Mouse (Mus musculus) liver (tissue): ENCODE data around the gene Sstr1.

Source experiments
- DNase-seq: peaks from one replicate; pipeline ENCODE4 v3.0.0-alpha.2; 2020; ENCODE audit warnings: mixed read lengths

Sstr1 gene

DNA sequence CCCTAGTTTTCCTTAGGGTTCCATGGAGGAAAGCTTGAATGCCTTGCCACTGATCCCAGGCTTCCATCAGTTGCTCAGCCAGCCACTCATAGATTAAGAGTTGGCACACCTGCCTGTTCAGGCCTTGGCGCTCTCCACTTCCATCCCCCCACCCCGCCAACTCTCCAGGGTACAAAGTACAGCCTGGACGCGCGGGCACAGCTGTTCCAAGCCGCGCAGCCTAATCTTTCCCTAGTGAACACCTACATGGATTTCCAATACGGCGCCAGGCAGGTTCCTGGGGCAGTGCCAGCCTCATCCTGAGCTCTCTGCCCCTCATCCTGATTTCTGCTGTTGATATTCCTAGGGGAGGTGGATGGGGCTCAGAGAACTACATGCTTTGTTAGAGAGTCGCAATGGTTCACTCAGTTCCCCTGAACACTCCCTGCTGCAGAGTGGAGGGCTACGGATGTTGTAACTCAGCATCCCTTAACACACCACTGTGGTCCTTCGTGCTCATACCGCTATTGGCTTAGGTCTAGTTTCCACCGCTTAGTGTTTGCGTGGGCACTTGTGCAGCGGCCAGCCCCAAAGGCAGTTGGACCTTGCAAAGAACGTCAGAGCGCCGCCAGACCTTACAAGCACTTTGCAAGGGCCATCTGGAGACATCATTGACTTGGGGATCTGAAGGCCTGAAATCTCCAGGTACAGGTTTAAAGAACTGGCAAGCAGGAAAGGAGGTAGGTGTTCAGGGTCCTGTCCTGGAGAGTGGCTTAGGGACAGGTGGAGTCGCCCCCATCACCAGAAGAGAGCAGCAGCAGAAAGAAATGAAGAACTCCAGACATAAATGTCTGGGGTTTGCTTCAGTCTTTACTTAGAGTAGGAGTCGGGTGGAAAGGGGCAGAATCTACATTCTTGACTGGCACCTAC is at the start of gene Sstr1:
TSS of gene Sstr1 (plus strand) at position 610 of the 909 bp plus-strand sequence.
- DNase-seq: no peak

DNA sequence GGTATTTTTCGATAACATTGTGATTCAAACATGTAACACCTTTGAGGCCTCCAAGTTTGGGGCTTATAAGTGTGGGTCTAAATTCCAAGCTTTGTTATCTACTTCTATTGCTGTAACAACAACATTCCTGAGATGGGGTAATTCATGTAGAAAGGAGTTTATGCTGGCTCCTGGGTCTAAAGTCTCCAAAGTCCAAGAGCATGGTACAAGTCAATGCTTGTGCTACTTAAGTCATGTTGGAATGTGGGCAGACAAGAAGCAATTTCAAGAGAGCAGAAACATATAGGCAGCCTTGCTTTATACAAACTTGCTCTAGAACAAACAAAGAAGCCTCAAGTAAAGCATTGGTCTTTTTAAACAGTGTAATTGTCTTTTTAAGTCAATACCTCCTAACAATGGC is 12.8 kb upstream of the Sstr1 start:
- no peak for DNase-seq

DNA sequence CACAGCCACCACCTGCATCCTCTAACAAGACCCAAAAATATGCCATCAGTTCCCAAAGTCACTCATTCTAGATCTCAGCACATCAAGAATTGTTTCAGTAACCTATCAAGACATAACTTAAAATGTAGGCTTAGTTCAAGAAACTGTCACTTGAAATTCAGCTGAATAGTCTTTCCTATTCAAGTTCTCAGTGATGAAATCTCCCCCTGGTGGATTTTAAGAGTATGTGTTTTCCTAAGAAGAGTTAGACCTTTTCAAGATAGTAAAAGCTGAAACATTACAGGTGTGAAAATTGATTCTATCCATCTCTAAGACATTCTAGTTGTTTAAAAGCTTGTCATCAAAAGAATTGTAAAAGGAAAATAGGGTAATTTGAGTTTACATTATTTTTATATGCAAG is 10.4 kb upstream of the Sstr1 start:
- no peak for DNase-seq

DNA sequence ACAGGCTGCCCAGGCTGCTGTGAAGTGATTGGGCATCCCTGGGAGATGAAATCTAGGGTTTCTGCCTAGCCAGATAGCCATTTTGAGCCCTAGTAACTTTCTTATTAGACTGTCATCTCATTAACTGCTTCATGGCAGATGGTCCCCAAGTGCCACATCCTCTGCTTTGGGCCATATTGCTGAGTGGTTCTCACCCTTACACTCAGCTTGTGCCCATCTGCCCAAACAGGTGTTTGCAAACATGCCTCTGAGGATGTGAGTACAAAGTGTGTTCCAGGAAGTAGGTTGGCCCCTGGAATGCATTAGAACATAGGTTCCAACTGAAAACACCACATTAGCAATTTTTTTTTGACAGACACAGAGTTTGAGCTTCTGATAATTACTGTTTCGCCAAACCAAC is 3.6 kb upstream of the Sstr1 start:
- no peak for DNase-seq

DNA sequence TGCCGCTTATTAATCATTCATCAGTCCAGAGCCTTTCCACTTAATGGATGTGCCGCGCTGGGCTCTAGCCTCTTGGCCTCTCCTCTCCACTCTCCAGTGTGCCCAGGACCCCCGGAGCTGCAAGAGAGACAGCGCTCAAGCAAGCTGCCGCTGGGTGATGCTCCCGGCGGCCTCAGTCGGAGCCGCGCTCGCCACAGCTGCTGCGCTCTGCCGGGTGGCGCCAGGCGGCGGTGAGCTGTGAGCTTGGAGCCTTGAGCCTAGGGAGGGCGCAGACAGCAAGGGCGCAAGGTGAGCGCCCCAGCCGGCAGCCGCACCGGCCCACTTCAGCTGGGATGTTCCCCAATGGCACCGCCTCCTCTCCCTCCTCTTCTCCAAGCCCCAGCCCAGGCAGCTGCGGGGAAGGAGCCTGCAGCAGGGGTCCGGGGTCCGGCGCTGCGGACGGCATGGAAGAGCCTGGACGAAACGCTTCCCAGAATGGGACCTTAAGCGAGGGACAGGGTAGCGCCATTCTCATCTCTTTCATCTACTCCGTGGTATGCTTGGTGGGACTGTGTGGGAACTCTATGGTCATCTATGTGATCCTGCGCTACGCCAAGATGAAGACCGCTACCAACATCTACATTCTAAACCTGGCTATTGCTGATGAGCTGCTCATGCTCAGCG is 820 bp downstream of the Sstr1 start:
- no peak for DNase-seq

DNA sequence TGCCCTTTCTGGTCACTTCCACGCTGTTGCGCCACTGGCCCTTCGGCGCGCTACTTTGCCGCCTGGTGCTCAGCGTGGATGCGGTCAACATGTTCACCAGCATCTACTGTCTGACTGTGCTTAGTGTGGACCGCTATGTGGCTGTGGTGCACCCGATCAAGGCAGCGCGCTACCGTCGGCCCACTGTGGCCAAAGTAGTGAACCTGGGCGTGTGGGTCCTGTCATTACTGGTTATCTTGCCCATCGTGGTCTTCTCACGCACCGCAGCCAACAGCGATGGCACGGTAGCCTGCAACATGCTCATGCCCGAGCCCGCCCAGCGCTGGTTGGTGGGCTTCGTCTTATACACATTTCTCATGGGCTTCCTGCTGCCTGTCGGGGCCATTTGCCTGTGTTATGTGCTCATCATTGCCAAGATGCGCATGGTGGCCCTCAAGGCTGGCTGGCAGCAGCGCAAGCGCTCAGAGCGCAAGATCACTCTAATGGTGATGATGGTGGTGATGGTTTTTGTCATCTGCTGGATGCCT is 1.4 kb downstream of the Sstr1 start:
- no peak for DNase-seq

DNA sequence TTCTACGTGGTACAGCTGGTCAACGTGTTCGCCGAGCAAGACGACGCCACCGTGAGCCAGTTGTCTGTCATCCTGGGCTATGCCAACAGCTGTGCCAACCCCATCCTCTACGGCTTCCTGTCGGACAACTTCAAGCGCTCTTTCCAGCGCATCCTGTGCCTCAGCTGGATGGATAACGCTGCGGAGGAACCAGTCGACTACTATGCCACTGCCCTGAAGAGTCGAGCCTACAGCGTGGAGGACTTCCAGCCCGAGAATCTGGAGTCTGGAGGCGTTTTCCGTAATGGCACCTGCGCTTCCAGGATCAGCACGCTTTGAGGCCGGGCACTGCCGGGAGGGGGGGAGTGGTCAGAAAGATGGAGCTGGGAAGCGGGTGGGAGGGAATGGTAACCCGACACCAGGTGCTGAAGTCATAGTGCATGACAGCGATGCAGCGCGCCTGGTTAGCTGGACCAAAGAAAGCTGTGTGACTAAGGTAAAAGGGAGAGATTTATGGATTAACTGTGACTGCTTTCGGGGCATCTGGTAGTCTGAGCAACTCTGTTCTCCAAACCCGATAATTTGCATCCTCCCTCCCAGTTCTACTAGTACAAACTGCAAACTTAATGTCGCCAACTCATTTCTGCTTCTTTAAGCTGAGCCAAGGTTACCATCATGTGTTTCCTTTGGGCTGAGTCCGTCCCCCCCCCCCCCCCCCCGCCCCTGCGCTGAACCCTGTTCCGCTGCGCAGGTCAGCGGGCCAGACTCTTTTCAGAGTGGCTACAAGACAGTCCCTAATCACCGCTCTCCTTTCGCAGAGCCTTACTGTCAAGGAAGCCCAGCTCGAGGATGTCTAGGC is 2.1 kb downstream of the Sstr1 start:
- DNase-seq: peak; percentile 30

DNA sequence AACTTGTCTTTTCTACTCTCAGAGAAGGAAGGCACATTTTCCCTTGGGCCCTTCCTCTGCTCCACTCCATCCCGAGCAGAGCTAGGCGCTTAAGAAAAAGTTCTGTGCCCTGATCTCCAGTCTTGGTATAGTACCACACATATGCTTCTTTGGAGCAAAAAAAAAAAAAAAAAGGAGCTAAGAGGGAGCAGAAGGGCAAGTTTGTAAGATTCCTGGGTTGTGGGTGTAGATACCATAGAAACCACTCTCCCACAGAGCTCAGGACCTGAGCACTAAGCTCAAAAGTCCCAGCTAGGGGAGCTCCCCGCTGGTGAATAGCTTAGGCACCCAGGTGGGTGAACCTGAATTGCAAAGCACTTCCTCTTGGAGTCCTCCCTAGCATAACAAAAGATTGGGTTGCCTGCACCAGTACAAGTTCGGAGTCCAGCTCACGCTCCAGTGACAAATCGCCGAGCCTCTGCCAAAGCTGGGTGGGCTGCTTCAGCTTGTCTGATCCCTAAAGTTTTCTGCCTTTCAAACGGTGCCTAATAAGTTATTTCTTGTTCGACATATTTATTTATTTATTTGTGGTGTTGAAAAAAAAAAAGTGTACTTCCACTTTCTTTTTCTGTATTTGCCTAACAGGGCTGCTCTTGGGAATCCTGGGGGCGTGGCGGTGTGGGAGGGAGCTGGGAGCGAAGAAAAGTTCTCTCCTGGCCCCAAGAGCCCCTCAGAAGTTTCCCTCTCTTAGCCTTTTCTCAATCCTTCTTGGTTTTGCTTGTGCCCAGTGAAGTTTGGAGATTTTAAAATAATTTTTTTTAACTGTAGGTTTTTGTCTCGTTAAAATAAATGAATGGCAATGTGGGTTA is 2.9 kb downstream of the Sstr1 start:
- DNase-seq: no peak

DNA sequence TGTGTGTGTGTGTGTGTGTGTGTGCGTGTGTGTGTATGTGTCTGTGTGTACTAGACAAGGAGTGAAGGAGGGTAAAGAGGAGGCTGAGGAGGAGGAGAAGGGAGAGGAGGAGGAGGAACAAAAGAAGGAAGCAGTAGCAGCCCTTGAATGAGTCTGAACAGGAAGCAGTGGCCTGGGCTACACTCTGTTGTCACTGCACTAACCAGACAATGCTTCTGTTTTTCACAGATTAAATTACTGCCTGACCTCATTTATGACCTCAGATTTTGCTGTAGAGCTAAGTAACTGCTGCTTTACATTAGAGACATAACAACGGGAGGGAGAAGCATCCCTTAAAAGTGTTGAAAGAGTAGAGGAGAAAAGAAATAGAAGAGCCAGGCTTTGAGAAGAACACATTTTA is 4.6 kb downstream of the Sstr1 start:
- no peak for DNase-seq

DNA sequence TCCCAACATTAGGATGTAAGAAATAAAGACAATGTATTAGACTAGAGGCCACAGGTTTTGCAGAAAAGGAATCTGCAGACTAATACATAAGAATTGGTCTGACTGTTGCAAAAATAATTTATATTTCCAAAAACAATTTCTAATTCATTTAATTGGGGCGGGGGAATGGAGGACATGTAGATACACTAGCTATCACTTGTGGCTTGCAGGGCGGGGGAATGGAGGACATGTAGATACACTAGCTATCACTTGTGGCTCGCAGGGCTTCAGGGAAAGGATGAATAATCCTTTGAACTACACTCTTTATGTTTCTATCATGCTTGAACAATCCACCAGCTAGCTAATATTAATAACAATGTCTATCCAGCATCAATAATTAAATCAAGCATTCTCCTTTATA is 7.5 kb downstream of the Sstr1 start:
- no peak for DNase-seq

DNA sequence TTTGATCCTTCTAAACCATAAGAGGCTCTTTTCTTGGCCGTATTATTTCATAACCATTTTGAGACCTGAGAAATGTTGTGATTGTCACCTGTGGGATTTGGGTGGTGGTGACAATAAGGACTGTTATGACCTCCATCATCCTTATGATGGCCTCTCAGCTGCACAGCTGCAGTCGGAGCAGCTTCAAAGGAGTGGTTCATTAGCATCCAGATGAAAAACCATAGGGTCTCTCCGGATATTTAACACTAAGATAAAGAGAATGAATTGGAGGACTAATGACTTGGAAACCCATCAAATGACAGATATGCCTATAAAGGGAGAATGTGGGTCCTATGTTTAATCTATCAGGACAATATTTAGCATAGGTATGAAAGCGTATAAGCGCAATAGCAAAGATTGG is 14.1 kb downstream of the Sstr1 start:
- DNase-seq: no peak

DNA sequence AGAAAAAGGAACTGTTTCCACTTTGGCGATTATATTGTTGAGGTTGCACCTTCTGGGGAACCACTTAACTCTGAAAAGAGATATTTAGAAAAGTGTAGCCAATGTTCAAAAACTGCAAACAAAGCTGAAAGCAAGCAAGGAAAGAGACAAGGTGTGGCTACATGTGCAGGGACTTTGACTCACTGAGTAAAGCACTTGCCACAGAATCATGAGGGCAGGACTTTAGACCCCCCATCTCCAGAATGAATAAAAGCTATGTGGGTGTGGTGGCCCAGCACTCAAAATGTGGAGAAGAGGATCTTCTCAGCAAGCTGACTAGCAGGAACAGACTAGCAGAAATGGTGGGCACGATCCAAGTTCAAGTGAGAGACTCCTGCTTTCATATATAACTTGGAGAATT is 20.9 kb downstream of the Sstr1 start:
- DNase-seq: no peak

DNA sequence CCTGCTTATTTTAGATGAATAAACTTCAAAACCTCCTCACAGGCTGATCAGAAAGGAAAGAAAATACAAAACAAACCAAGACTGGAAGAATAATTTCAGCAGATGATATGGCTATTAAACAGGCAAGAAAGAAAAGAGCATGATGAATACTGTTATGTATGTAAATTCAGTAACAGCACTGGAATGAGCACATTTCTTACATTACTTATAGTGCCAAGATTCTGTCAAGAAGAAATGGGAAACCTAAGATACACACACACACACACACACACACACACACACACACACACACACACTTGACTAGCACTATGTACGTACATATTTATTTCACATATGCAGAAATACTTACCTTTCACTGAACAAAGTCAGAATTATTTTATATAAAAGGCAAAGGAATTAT is 40.3 kb downstream of the Sstr1 start:
- DNase-seq: no peak
